ENCODE assay signal across 23 mouse cellular contexts in the genomic region with DNA sequence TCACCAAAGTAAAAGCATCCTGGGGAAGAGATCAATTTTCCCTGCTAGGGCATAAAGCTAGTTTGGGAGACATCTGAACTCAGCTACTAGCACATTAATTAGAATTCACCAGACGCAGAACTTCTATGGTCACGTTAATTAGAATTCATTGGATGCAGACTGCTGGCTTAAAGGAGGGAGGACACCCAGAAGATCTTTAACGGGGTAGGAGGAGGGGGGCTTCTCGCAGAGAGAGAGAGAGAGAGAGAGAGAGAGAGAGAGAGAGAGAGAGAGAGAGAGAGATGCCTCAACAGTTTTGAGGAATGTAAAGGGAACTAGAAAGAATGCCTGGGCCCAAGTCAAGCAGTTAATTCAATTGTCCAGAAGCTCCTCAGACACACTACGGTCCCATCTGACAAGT. TPM values are rescaled to one million over a fixed set of nuclear protein-coding genes. Genes with fewer than 3 reads are reported as not detected.
DNase-seq lines count a peak whose midpoint lies in the region; ATAC-seq lines count a peak whose summit lies in the region.
"Had no signal": no experiment of that assay in that cellular context is flagged by ENCODE, and none has a peak within 500 bp of the region (broad histone marks: within the 10 kb centered on the region; RNA-seq: fewer than 3 reads in every experiment).

No protein-coding gene starts in this region.

- H3K4me3 ChIP-seq in forebrain, embryonic 10.5 days, result no peak overlapping the region
- H3K4me3 ChIP-seq in forebrain, embryonic 11.5 days (ENCODE audit: low read depth, low read length), result no peak overlapping the region
- H3K4me3 ChIP-seq in hindbrain, embryonic 14.5 days (replicated peaks; ENCODE audit: low read length), result no peak overlapping the region
- H3K4me3 ChIP-seq in hindbrain, embryonic 13.5 days, result no peak overlapping the region
- H3K4me3 ChIP-seq: heart, adult 2 months; heart, embryonic 13.5 days; kidney, embryonic 15.5 days; limb, embryonic 13.5 days; liver, embryonic 12.5 days; stomach, embryonic 15.5 days had no signal

- no peak for DNase-seq in forebrain, embryonic 10.5 days (ENCODE audit: extremely low spot score, low spot score)
- no peak for DNase-seq in forebrain, embryonic 11.5 days (ENCODE audit: low spot score)
- peak; percentile 41 for DNase-seq in hindbrain, embryonic 14.5 days (ENCODE audit: low spot score)
- peak; percentile 26 for DNase-seq in 416B (ENCODE audit: low read depth)
- peak; percentile 71 for DNase-seq in retina, postnatal 1 day
- no peak for DNase-seq in right cerebral cortex, adult 2 months (ENCODE audit: low spot score in 2 of 2)
- DNase-seq: adrenal gland, postnatal 25 days; cerebellum, adult 9-10 months; gastrocnemius, postnatal 25 days; heart, adult 2 months; kidney, adult 11 months; kidney, postnatal 4 days; lung, adult 18-20 months; lung, postnatal 14 days; thymus, adult 2 months; thymus, postnatal 4 days had no signal

- peaks cover 72% of the 10 kb centered on the region for H3K4me1 ChIP-seq in forebrain, embryonic 10.5 days
- peaks cover 18% of the 10 kb centered on the region for H3K4me1 ChIP-seq in forebrain, embryonic 11.5 days (replicated peaks; ENCODE audit: control insufficient read depth, insufficient read depth, low read length)
- peaks cover 33% of the 10 kb centered on the region for H3K4me1 ChIP-seq in hindbrain, embryonic 14.5 days (replicated peaks; ENCODE audit: control insufficient read depth, insufficient read depth, low read length)
- H3K4me1 ChIP-seq in hindbrain, embryonic 13.5 days (replicated peaks), result peaks cover 64% of the 10 kb centered on the region

- peaks cover 12% of the 10 kb centered on the region; the same call in 1 of the 2 replicates for H3K27me3 ChIP-seq in forebrain, embryonic 10.5 days (ENCODE audit: poor library complexity, severe bottlenecking)
- no peaks in the 10 kb centered on the region for H3K27me3 ChIP-seq in forebrain, embryonic 11.5 days (ENCODE audit: control insufficient read depth, insufficient read depth, low read length)
- no peaks in the 10 kb centered on the region for H3K27me3 ChIP-seq in hindbrain, embryonic 14.5 days (ENCODE audit: control insufficient read depth, insufficient read depth, low read length)
- 0 out of 2 replicates have a peak, but pooled peaks cover 5% of the 10 kb centered on the region for H3K27me3 ChIP-seq in hindbrain, embryonic 13.5 days
- H3K27me3 ChIP-seq: heart, embryonic 13.5 days; liver, embryonic 12.5 days; stomach, embryonic 15.5 days had no signal

- no peaks in the 10 kb centered on the region for H3K36me3 ChIP-seq in forebrain, embryonic 10.5 days (replicated peaks)
- no peaks in the 10 kb centered on the region for H3K36me3 ChIP-seq in forebrain, embryonic 11.5 days (ENCODE audit: control insufficient read depth, insufficient read depth, low read length)
- no peaks in the 10 kb centered on the region for H3K36me3 ChIP-seq in hindbrain, embryonic 14.5 days (replicated peaks; ENCODE audit: control insufficient read depth, insufficient read depth)
- no peaks in the 10 kb centered on the region for H3K36me3 ChIP-seq in hindbrain, embryonic 13.5 days
- H3K36me3 ChIP-seq: heart, embryonic 13.5 days; kidney, embryonic 15.5 days; limb, embryonic 13.5 days; liver, embryonic 12.5 days; stomach, embryonic 15.5 days had no signal

- H3K9ac ChIP-seq in forebrain, embryonic 11.5 days (ENCODE audit: low read length), result no peak overlapping the region
- no peak overlapping the region for H3K9ac ChIP-seq in hindbrain, embryonic 14.5 days
- H3K9ac ChIP-seq in hindbrain, embryonic 13.5 days, result no peak overlapping the region
- H3K9ac ChIP-seq: heart, embryonic 13.5 days; kidney, embryonic 15.5 days; limb, embryonic 13.5 days; liver, embryonic 12.5 days; stomach, embryonic 15.5 days had no signal

- H3K4me2 ChIP-seq in forebrain, embryonic 11.5 days (ENCODE audit: low read depth, low read length, severe bottlenecking), result no peak overlapping the region
- H3K4me2 ChIP-seq in hindbrain, embryonic 14.5 days (replicated peaks), result no peak overlapping the region
- no peak overlapping the region for H3K4me2 ChIP-seq in hindbrain, embryonic 13.5 days
- H3K4me2 ChIP-seq: heart, embryonic 13.5 days; kidney, embryonic 15.5 days; limb, embryonic 13.5 days; liver, embryonic 12.5 days had no signal

- H3K9me3 ChIP-seq in forebrain, embryonic 10.5 days, result 0 out of 2 replicates have a peak, but pooled peaks cover 3% of the 10 kb centered on the region
- no peaks in the 10 kb centered on the region for H3K9me3 ChIP-seq in forebrain, embryonic 11.5 days (ENCODE audit: control insufficient read depth, low read length)
- H3K9me3 ChIP-seq in hindbrain, embryonic 14.5 days (ENCODE audit: control insufficient read depth, low read length), result no peaks in the 10 kb centered on the region
- H3K9me3 ChIP-seq in hindbrain, embryonic 13.5 days, result no peaks in the 10 kb centered on the region
- H3K9me3 ChIP-seq: heart, embryonic 13.5 days; kidney, embryonic 15.5 days; limb, embryonic 13.5 days; liver, embryonic 12.5 days; stomach, embryonic 15.5 days had no signal

- 15% methylated on average over 5 of the region's 5 CpGs for WGBS in forebrain, embryonic 10.5 days
- WGBS in forebrain, embryonic 11.5 days, result 12% methylated on average over 5 of the region's 5 CpGs
- WGBS in hindbrain, embryonic 14.5 days, result 15% methylated on average over 5 of the region's 5 CpGs
- 7% methylated on average over 5 of the region's 5 CpGs for WGBS in hindbrain, embryonic 13.5 days

- ATAC-seq in forebrain, embryonic 11.5 days (replicated peaks; ENCODE audit: low FRiP score), result no peak
- no peak for ATAC-seq in hindbrain, embryonic 14.5 days (ENCODE audit: low FRiP score)
- ATAC-seq in hindbrain, embryonic 13.5 days (ENCODE audit: low FRiP score), result no peak
- ATAC-seq: CD4-positive, CD25-positive, alpha-beta regulatory T cell, adult 4 months; liver, embryonic 12.5 days had no signal

- peak overlapping the region; percentile 44 for H3K27ac ChIP-seq in forebrain, embryonic 10.5 days
- no peak overlapping the region for H3K27ac ChIP-seq in forebrain, embryonic 11.5 days (ENCODE audit: low read depth, low read length)
- no peak overlapping the region for H3K27ac ChIP-seq in hindbrain, embryonic 14.5 days
- H3K27ac ChIP-seq in hindbrain, embryonic 13.5 days, result no peak overlapping the region
- H3K27ac ChIP-seq: heart, adult 2 months; heart, embryonic 13.5 days; kidney, embryonic 15.5 days; limb, embryonic 13.5 days; liver, embryonic 12.5 days had no signal

RNA-seq across cellular contexts. Expression of a gene that starts 9.5 kb away (rescaled TPM):
- 3.2 and 3.4 TPM in 2 replicates for polyA plus RNA-seq in forebrain, embryonic 10.5 days (2016; fragmentation: Nextera tagmentation; extraction: Ambion mirVana)
- polyA plus RNA-seq in forebrain, embryonic 11.5 days (2014; fragmentation: Nextera tagmentation; extraction: Ambion mirVana), result 4.0 and 4.1 TPM in 2 replicates
- polyA plus RNA-seq in hindbrain, embryonic 14.5 days (2014; fragmentation: Nextera tagmentation; extraction: Ambion mirVana), result 6.5 and 6.9 TPM in 2 replicates
- polyA plus RNA-seq in hindbrain, embryonic 13.5 days (2015; fragmentation: Nextera tagmentation; extraction: Ambion mirVana), result 4.7 and 5.8 TPM in 2 replicates

Comparison
In these comparisons a context has a peak if more than half of its experiments do, and no peak if none do; other contexts are left out.
1. DNase-seq: peak in hindbrain, embryonic 14.5 days (single experiment), 416B (single experiment) and retina, postnatal 1 day (single experiment); none in forebrain, embryonic 10.5 days (single experiment), forebrain, embryonic 11.5 days (single experiment) and right cerebral cortex, adult 2 months (0 of 2).